Mouse (Mus musculus): ENCODE data around the gene Tacc2. TPM values are rescaled to one million over a fixed set of nuclear protein-coding genes. Genes with fewer than 3 reads are reported as not detected.

Tacc2 gene
- 37.2 and 59.7 TPM in 2 replicates for polyA plus RNA-seq (2012; rRNA removed; ENCODE audit: low replicate concordance)

DNA sequence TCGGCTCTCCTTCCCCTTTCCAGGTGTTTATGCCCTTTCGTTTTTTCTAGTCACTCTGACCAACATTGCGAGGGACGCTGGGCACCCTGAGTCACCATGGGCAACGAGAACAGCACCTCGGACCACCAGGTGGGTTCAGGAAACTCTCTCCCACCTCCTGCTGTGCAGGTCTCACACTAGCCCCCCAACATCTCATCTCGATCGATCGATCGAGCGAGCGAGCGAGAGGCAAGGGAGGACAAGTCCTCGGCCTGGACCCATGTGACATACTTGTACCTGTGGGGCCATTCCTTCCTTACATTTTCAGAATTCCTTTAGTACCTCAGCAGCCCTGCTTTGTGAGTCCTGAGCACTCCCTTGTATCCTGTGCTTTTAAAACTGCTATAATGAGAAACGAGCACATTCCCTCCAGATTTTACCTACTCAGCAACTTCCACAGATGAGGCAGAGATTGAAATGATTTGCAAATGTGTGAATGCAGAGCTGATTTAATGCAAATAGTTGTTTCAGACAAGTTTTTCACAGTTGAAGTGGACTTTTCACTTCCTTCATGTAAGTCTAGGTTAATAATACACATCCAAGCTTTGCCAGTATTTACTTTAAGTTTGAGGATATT is at the start of gene Tacc2:
TSS of gene Tacc2 (plus strand) at position 51 of the 616 bp plus-strand sequence.

DNA sequence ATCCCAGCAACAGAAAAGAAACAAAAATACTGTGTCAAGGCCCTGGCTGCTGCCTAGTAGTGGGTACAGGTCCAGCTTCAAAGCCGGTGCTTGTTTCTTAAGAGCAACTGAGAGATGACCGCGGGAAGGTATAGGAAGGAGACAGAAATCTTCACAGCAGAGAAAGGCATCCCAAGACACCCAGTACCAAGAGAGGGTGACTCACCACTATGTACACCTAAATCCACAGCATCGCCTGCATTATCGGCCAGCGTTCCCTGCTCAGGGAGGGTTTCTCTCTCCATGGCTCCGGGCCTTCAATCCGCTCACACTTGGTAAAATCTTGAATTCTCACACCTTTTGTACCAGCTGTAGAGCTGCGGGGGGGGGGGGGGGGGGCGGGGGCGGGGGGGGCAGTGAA is 4.4 kb upstream of the Tacc2 start, which contains the start of gene Nsmce4a:
TSS of gene Nsmce4a (minus strand) at position 298 of the 400 bp plus-strand sequence.

DNA sequence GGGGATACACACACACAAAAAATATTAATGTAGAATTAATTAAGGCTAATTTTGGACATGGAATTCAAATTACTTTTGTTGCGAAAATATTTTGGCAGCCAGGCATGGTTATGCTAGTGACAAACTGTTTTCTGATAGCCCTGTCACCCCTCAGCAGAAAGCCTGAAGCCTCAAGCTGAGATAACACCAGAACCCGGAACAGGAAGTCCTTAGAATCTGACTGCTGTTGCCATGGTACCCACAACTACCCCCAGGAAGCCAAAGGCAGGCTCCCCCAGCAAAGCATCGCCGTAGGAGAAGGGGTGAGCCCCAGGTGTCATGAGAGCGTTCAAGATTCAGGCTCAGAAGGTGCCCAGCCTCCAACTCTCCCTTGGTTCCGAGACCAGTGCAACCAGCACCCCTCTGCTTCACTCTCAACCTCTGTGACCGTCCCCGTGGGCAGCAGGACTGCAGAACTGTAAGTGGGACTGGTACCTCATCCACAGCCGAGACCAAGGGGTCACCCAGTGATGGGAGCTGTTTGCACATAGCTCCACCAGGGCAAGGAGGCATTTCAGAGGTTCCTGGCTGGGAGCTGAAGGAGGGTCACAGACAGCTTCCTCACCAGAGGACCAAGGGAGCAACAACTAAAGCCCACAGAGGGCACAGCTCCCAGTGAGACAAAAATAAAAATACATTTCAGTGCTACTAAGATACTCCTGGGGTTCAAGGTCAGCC is 196.8 kb downstream of the Tacc2 start, which contains the start of gene Btbd16:
TSS of gene Btbd16 (plus strand) at position 156 of the 717 bp plus-strand sequence.

Other genes with a start within 250 kb of the Tacc2 start
- 3.5 and 6.9 TPM in 2 replicates for gene Ate1, start 57.1 kb upstream of the Tacc2 start, polyA plus RNA-seq (2012; rRNA removed; ENCODE audit: low replicate concordance)
- 18.5 and 42.4 TPM in 2 replicates for gene Nsmce4a, start 4.3 kb upstream of the Tacc2 start, polyA plus RNA-seq (2012; rRNA removed; ENCODE audit: low replicate concordance)
- gene Btbd16, start 196.6 kb downstream of the Tacc2 start, polyA plus RNA-seq (2012; rRNA removed; ENCODE audit: low replicate concordance), result 0.13 TPM in 1 of 2 replicates, not detected in the other

Data from mammary gland, adult 2 months (tissue).